Mouse (Mus musculus) cerebellum, adult (tissue): ENCODE measurements around the gene Shc2.

Experiments
- ATAC-seq: cut with Nextera tagmentation; 2 replicates; pipeline ENCODE4 v1.9.2; 2017; ENCODE audit warnings: mild to moderate bottlenecking, moderate library complexity, mixed read lengths; ENCODE audit not compliant: insufficient number of reproducible peaks, low FRiP score, low TSS enrichment

Gene Shc2

GRCm38 (mm10) chr10:79584426-79584825 is 53.3 kb downstream of the Shc2 start:
- no peak for ATAC-seq

DNA sequence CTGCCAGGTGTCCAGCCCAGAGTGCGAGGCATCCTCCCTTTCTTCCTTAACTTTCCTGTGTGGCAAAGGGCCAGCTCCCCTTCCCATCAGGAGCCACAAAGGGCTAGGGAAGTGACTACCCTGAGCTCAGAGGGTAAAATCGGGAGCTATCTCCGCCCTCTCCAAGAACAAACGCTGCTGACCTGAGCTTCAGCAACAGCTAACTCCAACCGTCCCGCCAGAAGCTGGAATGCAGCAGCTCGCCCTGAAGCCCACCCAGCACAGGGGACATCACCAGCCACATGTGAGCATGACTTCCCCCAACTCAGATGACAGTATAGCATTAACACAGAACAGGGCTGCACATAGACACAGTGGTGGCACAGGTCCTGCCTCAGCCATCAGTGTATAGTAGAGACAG is 53.7 kb downstream of the Shc2 start:
- no peak for ATAC-seq

GRCm38 (mm10) chr10:79581501-79581900 is 56.2 kb downstream of the Shc2 start:
- ATAC-seq, result no peak

DNA sequence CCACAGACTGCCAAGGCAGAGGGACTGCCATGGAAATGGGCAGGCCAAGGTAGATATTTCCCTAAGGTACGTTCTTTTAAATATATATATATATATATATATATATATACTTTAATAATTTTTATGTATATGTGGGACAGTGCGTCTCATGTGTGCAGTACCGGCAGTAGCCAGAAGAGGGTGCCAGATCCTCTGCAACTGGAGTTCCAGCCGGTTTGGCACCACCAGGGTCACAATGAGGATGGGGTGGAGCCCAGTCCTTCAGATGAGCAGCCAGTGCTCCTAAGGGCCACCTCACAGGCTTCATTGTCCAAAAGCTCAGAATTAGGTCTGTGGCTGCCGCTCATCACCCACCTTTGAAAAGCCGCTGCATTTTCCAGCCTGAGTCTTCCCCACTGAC is 56.9 kb downstream of the Shc2 start:
- ATAC-seq, result no peak

GRCm38 (mm10) chr10:79580356-79580755 is 57.4 kb downstream of the Shc2 start:
- no peak for ATAC-seq

DNA sequence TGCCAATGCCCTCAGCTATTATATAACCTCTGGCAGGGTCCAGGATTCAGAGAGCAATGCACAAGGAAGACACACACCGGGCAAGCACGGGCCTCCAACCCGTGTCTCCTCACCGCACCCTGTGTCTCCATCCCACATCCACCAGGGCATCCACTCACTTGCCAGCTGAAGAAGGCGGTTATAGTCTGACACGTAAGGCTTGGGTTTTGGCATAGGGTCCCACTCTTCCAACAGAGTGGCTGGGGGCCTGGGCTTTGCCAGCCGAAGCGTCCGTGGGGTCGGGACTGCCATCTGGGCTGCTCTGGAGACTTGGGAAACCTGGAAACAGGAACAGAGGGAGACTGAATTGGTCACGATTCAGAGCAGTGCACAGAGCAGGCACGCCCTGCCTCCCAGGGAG is 57.9 kb downstream of the Shc2 start:
- ATAC-seq, result no peak

- ATAC-seq, result no peak
Observed at GRCm38 (mm10) chr10:79578891-79579290, 58.8 kb downstream of the Shc2 start.

- ATAC-seq, result no peak
Observed at GRCm38 (mm10) chr10:79578276-79578675, 59.4 kb downstream of the Shc2 start.

- ATAC-seq, result no peak
Observed at GRCm38 (mm10) chr10:79577376-79577775, 60.3 kb downstream of the Shc2 start.

- no peak for ATAC-seq
Observed at GRCm38 (mm10) chr10:79575754-79576153, 62.0 kb downstream of the Shc2 start.

DNA sequence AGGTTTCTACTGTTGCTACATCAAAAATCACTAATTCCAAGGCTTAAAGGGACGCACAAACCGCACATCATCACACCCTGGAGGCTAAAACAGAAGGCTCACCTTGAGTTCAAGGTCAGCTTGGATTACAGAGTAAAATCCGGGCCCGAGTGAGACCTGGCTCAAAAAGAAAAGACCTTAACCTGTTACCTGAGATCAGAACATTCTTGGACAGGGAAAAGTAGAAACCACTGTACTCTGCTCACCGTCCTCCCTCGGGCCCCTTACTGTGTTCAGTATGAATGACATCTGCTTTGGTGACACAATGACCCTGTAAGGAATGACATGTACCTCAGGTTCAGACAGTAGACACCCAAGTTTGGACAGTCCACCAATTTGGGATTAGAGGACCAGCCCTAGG is 62.9 kb downstream of the Shc2 start:
- no peak for ATAC-seq

GRCm38 (mm10) chr10:79574350-79574749 is 63.4 kb downstream of the Shc2 start:
- no peak for ATAC-seq

DNA sequence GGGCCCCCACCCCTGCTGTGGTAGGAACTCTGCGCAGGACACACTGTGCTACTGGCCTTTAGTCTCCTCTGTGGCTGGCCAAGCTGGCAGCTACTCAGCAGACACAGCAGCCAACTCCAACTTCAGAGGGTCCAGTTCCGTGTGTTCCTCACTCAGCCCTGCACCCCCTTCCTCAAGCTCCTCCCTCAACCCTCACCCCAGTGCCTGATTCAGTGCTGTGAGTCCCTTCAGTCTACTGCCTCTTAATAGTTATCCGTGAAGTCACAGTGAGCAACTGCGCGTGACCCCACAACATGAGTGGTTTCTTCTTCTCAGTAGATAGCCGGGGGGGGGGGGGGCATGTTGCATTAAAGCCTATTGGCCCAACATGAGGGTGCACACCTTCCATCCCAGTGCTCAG is 64.1 kb downstream of the Shc2 start:
- no peak for ATAC-seq

DNA sequence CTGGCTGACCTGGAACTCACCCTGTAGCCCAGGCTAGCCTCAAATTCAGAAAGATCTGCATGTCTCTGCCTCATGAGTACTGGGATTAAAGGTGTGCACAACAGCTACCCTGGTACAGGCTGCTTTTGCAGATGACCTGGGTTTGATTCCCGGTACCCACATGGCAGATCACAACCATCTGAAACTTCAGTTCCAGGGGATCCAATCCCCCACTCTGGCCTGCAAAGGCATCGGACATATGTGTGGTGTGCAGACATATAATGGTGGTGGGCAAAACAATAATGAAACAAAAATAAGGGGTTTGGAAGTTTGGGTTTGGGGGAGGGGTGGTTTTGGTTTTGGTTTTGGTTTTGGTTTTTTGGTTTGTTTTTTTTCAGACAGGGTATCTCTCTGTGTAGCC is 66.4 kb downstream of the Shc2 start:
- no peak for ATAC-seq

- ATAC-seq, result no peak
Observed at GRCm38 (mm10) chr10:79569921-79570320, 67.8 kb downstream of the Shc2 start.
